Mouse (Mus musculus): ENCODE results near the gene Znrf3. TPM values are rescaled to one million over a fixed set of nuclear protein-coding genes. Genes with fewer than 3 reads are reported as not detected.

Gene Znrf3
- total and polyA plus RNA-seq, 2 experiments from 2014 or later = 9.9 to 13.6 TPM

GRCm38 (mm10) chr11:5277307-5277971 is 167.2 kb downstream of the Znrf3 start:
- Histone ChIP-seq H3K4me3 (ENCODE audit: low read length) (no peak overlapping the region), H3K9me3 (ENCODE audit: low read length) (no peaks in the 10 kb centered on the region), H3K9ac (replicated peaks; ENCODE audit: low read length) (no peak overlapping the region), H3K4me2 (ENCODE audit: low read depth, low read length) (no peak overlapping the region), H3K27ac (no peak overlapping the region), H3K27me3 (ENCODE audit: insufficient read depth, low read length) (no peaks in the 10 kb centered on the region), H3K4me1 (ENCODE audit: insufficient read depth, low read length) (no peaks in the 10 kb centered on the region), H3K36me3 (ENCODE audit: insufficient read depth, low read length) (peaks cover 15% of the 10 kb centered on the region; the same call in 1 of the 2 replicates)
- ATAC-seq (no peak), DNase-seq (ENCODE audit: low spot score) (no peak)
- TF ChIP-seq CTCF (IDR thresholded peaks at IDR 0.05; ENCODE audit: low read depth) = no peak
- WGBS = 52% methylated on average over 5 of the region's 5 CpGs

- H3K4me3 ChIP-seq (ENCODE audit: low read length) = no peak overlapping the region
- no peak for DNase-seq (ENCODE audit: low spot score)
- H3K4me2 ChIP-seq (ENCODE audit: low read depth, low read length) = no peak overlapping the region
- 75% methylated on average over 4 of the region's 4 CpGs for WGBS
- H3K36me3 ChIP-seq (ENCODE audit: insufficient read depth, low read length) = no peaks in the 10 kb centered on the region
- ATAC-seq = no peak
- no peak for TF ChIP-seq CTCF (IDR thresholded peaks at IDR 0.05; ENCODE audit: low read depth)
- H3K9ac ChIP-seq (replicated peaks; ENCODE audit: low read length) = no peak overlapping the region
- no peaks in the 10 kb centered on the region for H3K27me3 ChIP-seq (ENCODE audit: insufficient read depth, low read length)
- no peaks in the 10 kb centered on the region for H3K9me3 ChIP-seq (ENCODE audit: low read length)
- H3K4me1 ChIP-seq (ENCODE audit: insufficient read depth, low read length) = peaks cover 12% of the 10 kb centered on the region; the same call in 1 of the 2 replicates
- no peak overlapping the region for H3K27ac ChIP-seq
Observed at GRCm38 (mm10) chr11:5275216-5275615, 169.4 kb downstream of the Znrf3 start.

GRCm38 (mm10) chr11:5272536-5273234 is 172.0 kb downstream of the Znrf3 start:
- ATAC-seq = no peak
- H3K9me3 ChIP-seq (ENCODE audit: low read length) = no peaks in the 10 kb centered on the region
- H3K4me2 ChIP-seq (ENCODE audit: low read depth, low read length) = no peak overlapping the region
- peaks cover 12% of the 10 kb centered on the region; the same call in 1 of the 2 replicates for H3K4me1 ChIP-seq (ENCODE audit: insufficient read depth, low read length)
- DNase-seq (ENCODE audit: low spot score) = no peak
- no peak overlapping the region for H3K27ac ChIP-seq
- 84% methylated on average over 8 of the region's 9 CpGs for WGBS
- TF ChIP-seq CTCF (IDR thresholded peaks at IDR 0.05; ENCODE audit: low read depth) = no peak
- H3K9ac ChIP-seq (replicated peaks; ENCODE audit: low read length) = no peak overlapping the region
- no peaks in the 10 kb centered on the region for H3K36me3 ChIP-seq (ENCODE audit: insufficient read depth, low read length)
- H3K4me3 ChIP-seq (ENCODE audit: low read length) = no peak overlapping the region
- H3K27me3 ChIP-seq (ENCODE audit: insufficient read depth, low read length) = no peaks in the 10 kb centered on the region

GRCm38 (mm10) chr11:5272066-5272360 is 172.6 kb downstream of the Znrf3 start:
- no peaks in the 10 kb centered on the region for H3K36me3 ChIP-seq (ENCODE audit: insufficient read depth, low read length)
- ATAC-seq = no peak; the same call in 1 of the 2 replicates
- H3K27me3 ChIP-seq (ENCODE audit: insufficient read depth, low read length) = no peaks in the 10 kb centered on the region
- peaks cover 12% of the 10 kb centered on the region; the same call in 1 of the 2 replicates for H3K4me1 ChIP-seq (ENCODE audit: insufficient read depth, low read length)
- no peak for TF ChIP-seq CTCF (IDR thresholded peaks at IDR 0.05; ENCODE audit: low read depth)
- no peaks in the 10 kb centered on the region for H3K9me3 ChIP-seq (ENCODE audit: low read length)
- H3K9ac ChIP-seq (replicated peaks; ENCODE audit: low read length) = no peak overlapping the region
- no peak overlapping the region for H3K4me2 ChIP-seq (ENCODE audit: low read depth, low read length)
- 50% methylated on average over 4 of the region's 4 CpGs for WGBS
- H3K27ac ChIP-seq = no peak overlapping the region
- DNase-seq (ENCODE audit: low spot score) = no peak
- no peak overlapping the region for H3K4me3 ChIP-seq (ENCODE audit: low read length)

- Histone ChIP-seq H3K36me3 (ENCODE audit: insufficient read depth, low read length) (no peaks in the 10 kb centered on the region), H3K4me1 (ENCODE audit: insufficient read depth, low read length) (peaks cover 12% of the 10 kb centered on the region; the same call in 1 of the 2 replicates), H3K9me3 (ENCODE audit: low read length) (no peaks in the 10 kb centered on the region), H3K27me3 (ENCODE audit: insufficient read depth, low read length) (no peaks in the 10 kb centered on the region), H3K4me3 (ENCODE audit: low read length) (no peak overlapping the region), H3K4me2 (ENCODE audit: low read depth, low read length) (no peak overlapping the region), H3K27ac (peak overlapping the region; percentile 58; the same call in 1 of the 2 replicates), H3K9ac (replicated peaks; ENCODE audit: low read length) (no peak overlapping the region)
- no peak for TF ChIP-seq CTCF (IDR thresholded peaks at IDR 0.05; ENCODE audit: low read depth)
- ATAC-seq = peak; percentile 63
- DNase-seq (ENCODE audit: low spot score) = no peak
- WGBS = 35% methylated on average over 9 of the region's 9 CpGs
Observed at GRCm38 (mm10) chr11:5271274-5272065, 173.2 kb downstream of the Znrf3 start.

- Histone ChIP-seq H3K4me3 (ENCODE audit: low read length) (no peak overlapping the region), H3K4me1 (ENCODE audit: insufficient read depth, low read length) (peaks cover 12% of the 10 kb centered on the region; the same call in 1 of the 2 replicates), H3K9me3 (ENCODE audit: low read length) (no peaks in the 10 kb centered on the region), H3K9ac (replicated peaks; ENCODE audit: low read length) (no peak overlapping the region), H3K27me3 (ENCODE audit: insufficient read depth, low read length) (no peaks in the 10 kb centered on the region), H3K4me2 (ENCODE audit: low read depth, low read length) (no peak overlapping the region), H3K36me3 (ENCODE audit: insufficient read depth, low read length) (no peaks in the 10 kb centered on the region), H3K27ac (no peak overlapping the region)
- WGBS = 81% methylated on average over 8 of the region's 8 CpGs
- DNase-seq (ENCODE audit: low spot score) (no peak), ATAC-seq (no peak)
- TF ChIP-seq CTCF (IDR thresholded peaks at IDR 0.05; ENCODE audit: low read depth) = no peak
Observed at GRCm38 (mm10) chr11:5269846-5270461, 174.7 kb downstream of the Znrf3 start.
